Mouse (Mus musculus) ES-E14 (cell line): ENCODE data around the gene Teddm3.
"Not testable (repeated sequence)": the region's sequence is repeated elsewhere in the genome, so short reads cannot be mapped to it uniquely, and the experiment has no call there.

Experiments
- CHD2 ChIP-seq: IDR thresholded peaks from 2 replicates; pipeline ENCODE4 v1.6.1; 2014; ENCODE audit warnings: mild to moderate bottlenecking, low read depth, low read length, inconsistent platforms
- HCFC1 ChIP-seq: IDR thresholded peaks from 2 replicates; pipeline ENCODE4 v1.6.1; 2012; ENCODE audit warnings: low read length, inconsistent platforms, borderline replicate concordance; ENCODE audit not compliant: insufficient read depth
- MAFK ChIP-seq: IDR thresholded peaks from 2 replicates; pipeline ENCODE4 v1.6.1; 2014; ENCODE audit warnings: mild to moderate bottlenecking, low read depth, low read length, inconsistent platforms; ENCODE audit not compliant: insufficient read depth
- ZC3H11A ChIP-seq: IDR thresholded peaks from 2 replicates; pipeline ENCODE4 v1.6.1; 2012; ENCODE audit warnings: low read depth, mild to moderate bottlenecking, inconsistent platforms, low read length, borderline replicate concordance
- ZNF384 ChIP-seq: IDR thresholded peaks from 2 replicates; pipeline ENCODE4 v1.6.1; 2012; ENCODE audit warnings: low read depth, low read length, inconsistent platforms

DNA sequence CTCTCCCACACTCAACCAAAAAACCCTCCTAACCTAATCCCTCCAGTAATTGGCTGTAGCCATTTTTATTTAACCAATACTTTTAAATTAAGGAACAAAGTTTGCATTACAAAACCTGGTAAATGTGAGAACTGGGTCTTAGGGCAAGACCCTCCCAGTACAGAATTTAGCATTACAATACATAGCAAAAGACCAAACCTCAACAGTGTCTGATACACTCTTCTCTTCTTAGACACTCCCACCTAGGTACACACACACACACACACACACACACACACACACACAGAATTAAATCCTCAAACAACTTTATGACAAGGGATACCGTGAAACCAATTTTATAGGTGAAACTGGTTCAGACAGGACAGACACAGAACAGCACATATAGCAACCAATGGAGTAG is 5.4 kb upstream of the Teddm3 start:
- TF ChIP-seq ZC3H11A, MAFK, CHD2, HCFC1, ZNF384: not testable (repeated sequence)
